Mouse (Mus musculus) neural tube, postnatal 0 days (tissue): ENCODE measurements around the gene Map3k1. TPM values are rescaled to one million over a fixed set of nuclear protein-coding genes. Genes with fewer than 3 reads are reported as not detected.

ENCODE experiments used
- polyA plus RNA-seq: library from polyadenylated mRNA; unstranded; fragments of >200 nt; fragmentation: Nextera tagmentation; extraction: Ambion mirVana; gene quantifications from 2 replicates; pipeline ENCODE4 v1.2.1, GENCODE M21; 2015

Map3k1 gene
- polyA plus RNA-seq, result 9.8 and 9.9 TPM in 2 replicates

DNA sequence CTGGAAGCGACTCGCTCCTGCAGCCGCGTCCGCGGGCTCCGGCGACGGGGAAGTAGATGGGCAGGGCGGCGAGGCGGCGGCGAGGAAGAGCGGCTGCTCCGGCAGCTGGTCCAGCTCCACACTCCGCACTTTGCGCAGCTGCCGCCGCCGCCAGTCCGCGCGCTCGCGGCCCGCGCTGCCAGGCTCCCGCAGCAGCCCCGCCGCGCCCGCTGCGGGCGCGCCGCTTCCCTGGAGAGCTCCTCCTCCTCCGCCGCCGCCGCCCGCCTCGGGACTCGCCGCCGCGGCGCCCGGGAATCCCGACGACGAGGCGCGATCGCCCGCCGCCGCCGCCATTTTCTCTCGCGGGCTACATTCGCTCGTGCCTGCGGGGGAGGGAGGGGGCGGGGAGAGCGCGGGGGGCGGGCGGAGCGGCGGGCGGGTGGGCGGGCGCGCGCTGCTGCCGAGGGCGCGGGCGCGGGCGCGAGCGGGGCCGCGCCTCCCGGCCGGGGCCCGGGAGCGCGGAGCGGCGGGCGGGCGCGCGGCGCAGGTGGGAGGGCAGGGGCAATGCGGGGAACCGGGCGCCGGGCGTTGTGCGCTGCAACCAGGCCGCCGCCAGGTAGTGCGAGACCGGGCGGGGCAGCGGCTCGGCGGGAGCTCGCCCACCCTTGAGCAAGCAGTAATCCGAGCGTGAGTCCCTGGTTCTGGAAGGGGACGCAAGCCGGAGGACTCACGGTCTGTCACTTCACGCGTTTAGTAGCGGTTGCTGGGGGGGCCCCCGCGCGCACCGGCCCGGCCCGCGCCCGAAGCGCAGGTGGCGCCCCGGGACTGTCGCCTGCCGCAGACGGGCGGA, at the start of gene Map3k1:
Gene Map3k1 (minus strand): TSS at position 357 of the 829 bp plus-strand sequence.

Other genes with a start within 250 kb of the Map3k1 start
- not detected in 2 replicates for gene Gm10198, start 216.2 kb downstream of the Map3k1 start, polyA plus RNA-seq
- gene Mier3, start 128.0 kb downstream of the Map3k1 start, polyA plus RNA-seq, result 10.5 and 12.1 TPM in 2 replicates